Mouse (Mus musculus) forebrain, embryonic 10.5 days (tissue): ENCODE results near the gene Susd4. TPM values are rescaled to one million over a fixed set of nuclear protein-coding genes. Genes with fewer than 3 reads are reported as not detected.

Source experiments
- DNase-seq: peaks from one replicate; pipeline ENCODE4 v3.0.0-alpha.2; 2017; ENCODE audit warnings: low spot score; ENCODE audit errors: extremely low spot score
- H3K27ac ChIP-seq: fragments of 300-500 bp; sonication (generic); 2 replicates; pipeline ENCODE4 v1.5.1; 2016; ENCODE audit warnings: mild to moderate bottlenecking
- H3K27me3 ChIP-seq: fragments of 300-500 bp; sonication (generic); 2 replicates; pipeline ENCODE4 v1.6.1; 2016; ENCODE audit warnings: mild to moderate bottlenecking; ENCODE audit not compliant: poor library complexity, severe bottlenecking
- H3K36me3 ChIP-seq: fragments of 300-500 bp; sonication (generic); replicated peaks from 2 replicates; pipeline ENCODE4 v1.6.1; 2016; ENCODE audit warnings: mild to moderate bottlenecking, moderate library complexity
- H3K4me1 ChIP-seq: fragments of 300-500 bp; sonication (generic); 2 replicates; pipeline ENCODE4 v1.6.1; 2016
- H3K4me3 ChIP-seq: fragments of 300-500 bp; sonication (generic); 2 replicates; pipeline ENCODE4 v1.5.1; 2016; ENCODE audit warnings: mild to moderate bottlenecking, moderate library complexity
- H3K9me3 ChIP-seq: fragments of 300-500 bp; sonication (generic); 2 replicates; pipeline ENCODE4 v1.6.1; 2016; ENCODE audit warnings: mild to moderate bottlenecking, moderate library complexity
- WGBS: fragments of 180-500 bp; shearing (Covaris S2); methylation state at CpG from one replicate; pipeline ENCODE4 v1.1.7; 2016; 5-methylcytosine and 5-hydroxymethylcytosine counted together
- polyA plus RNA-seq: library from polyadenylated mRNA; unstranded; fragments of >200 nt; fragmentation: Nextera tagmentation; extraction: Ambion mirVana; gene quantifications from 2 replicates; pipeline ENCODE4 v1.2.1, GENCODE M21; 2016

The Susd4 gene
- polyA plus RNA-seq, 1 experiment from 2014 or later = 13.9 TPM

DNA sequence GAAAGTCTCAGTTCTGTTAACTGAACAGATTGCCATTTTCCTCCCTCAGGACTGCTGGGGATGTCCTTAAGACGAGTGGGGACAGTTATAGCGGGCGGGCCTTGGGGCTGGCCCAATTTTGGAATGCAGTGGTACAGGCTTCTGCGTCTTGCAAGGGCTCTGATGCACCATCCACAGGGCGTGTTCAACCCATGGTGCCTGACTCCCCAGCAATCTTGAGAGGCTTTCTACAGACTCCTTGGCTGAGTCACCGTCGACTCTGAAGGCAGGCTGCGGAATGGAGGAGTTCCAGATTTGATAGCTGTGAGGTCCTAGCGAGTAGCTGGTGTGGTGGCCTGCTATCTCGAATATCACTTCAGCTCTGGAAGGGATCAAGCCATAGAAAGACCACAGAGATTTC is 30.6 kb downstream of the Susd4 start:
- Histone ChIP-seq H3K27ac (no peak overlapping the region), H3K9me3 (peaks cover 8% of the 10 kb centered on the region), H3K27me3 (0 out of 2 replicates have a peak, but pooled peaks cover 3% of the 10 kb centered on the region), H3K4me1 (peaks cover 9% of the 10 kb centered on the region), H3K4me3 (no peak overlapping the region), H3K36me3 (no peaks in the 10 kb centered on the region)
- WGBS = 94% methylated on average over 10 of the region's 10 CpGs
- DNase-seq = no peak

DNA sequence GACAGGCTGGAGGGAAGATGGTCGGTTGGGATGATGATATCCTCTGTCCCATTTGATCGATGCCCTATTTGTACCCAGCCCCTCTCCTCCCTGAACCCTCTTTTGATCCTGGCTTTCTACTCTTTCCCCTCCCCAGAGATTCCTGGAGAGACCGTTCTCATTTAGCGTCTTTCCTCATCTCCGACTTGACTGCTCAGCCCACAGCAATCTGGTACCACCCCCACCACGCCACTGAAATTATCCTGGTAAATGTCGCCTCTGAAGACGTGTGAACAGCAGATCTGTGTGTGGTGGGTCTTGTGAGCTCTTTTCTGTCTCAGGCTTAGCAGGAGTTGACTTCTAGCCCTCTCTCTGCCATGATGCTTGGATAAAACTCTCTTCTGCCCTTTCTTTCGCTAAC is 31.0 kb downstream of the Susd4 start:
- Histone ChIP-seq H3K27ac (no peak overlapping the region), H3K27me3 (0 out of 2 replicates have a peak, but pooled peaks cover 3% of the 10 kb centered on the region)

GRCm38 (mm10) chr1:182797048-182797447 is 33.4 kb downstream of the Susd4 start:
- H3K27me3 ChIP-seq = 0 out of 2 replicates have a peak, but pooled peaks cover 3% of the 10 kb centered on the region
- WGBS = 87% methylated on average over 14 of the region's 14 CpGs
- peaks cover 8% of the 10 kb centered on the region for H3K9me3 ChIP-seq
- H3K4me1 ChIP-seq = peaks cover 8% of the 10 kb centered on the region
- no peak for DNase-seq
- H3K36me3 ChIP-seq = no peaks in the 10 kb centered on the region
- H3K27ac ChIP-seq = no peak overlapping the region
- no peak overlapping the region for H3K4me3 ChIP-seq

More for the DNA sequence above, 31.0 kb downstream of the Susd4 start:
- H3K9me3 ChIP-seq = peaks cover 8% of the 10 kb centered on the region
- no peak overlapping the region for H3K4me3 ChIP-seq
- WGBS = 94% methylated on average over 9 of the region's 9 CpGs
- H3K36me3 ChIP-seq = no peaks in the 10 kb centered on the region
- no peak for DNase-seq
- peaks cover 9% of the 10 kb centered on the region for H3K4me1 ChIP-seq

GRCm38 (mm10) chr1:182801590-182801989 is 37.9 kb downstream of the Susd4 start:
- Histone ChIP-seq H3K4me3 (no peak overlapping the region), H3K27me3 (no peaks in the 10 kb centered on the region), H3K27ac (no peak overlapping the region), H3K36me3 (no peaks in the 10 kb centered on the region), H3K4me1 (no peaks in the 10 kb centered on the region), H3K9me3 (no peaks in the 10 kb centered on the region)
- WGBS = 93% methylated on average over 2 of the region's 2 CpGs
- DNase-seq = no peak

DNA sequence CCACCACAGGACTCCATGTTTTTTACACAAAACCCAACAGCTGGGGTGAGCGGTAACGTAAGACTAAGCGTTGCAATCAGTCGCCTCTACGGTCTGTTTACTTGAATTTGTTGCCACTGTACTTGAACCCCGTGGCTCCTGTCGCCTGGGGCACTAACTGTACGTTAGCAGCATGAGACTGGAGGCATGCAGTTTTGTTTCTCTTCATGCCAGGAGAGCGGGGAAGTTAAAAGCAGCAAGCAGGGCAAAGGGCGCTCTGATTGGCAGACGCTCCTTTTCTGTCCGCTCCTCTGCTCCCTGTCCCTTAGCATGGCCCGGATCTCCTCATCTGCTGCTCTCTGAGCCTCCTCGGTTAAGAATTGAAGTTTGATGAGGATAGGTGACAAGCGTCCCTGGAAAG is 39.2 kb downstream of the Susd4 start:
- no peaks in the 10 kb centered on the region for H3K9me3 ChIP-seq
- H3K27ac ChIP-seq = no peak overlapping the region
- H3K27me3 ChIP-seq = no peaks in the 10 kb centered on the region
- H3K4me3 ChIP-seq = no peak overlapping the region
- DNase-seq = no peak
- H3K4me1 ChIP-seq = no peaks in the 10 kb centered on the region
- 90% methylated on average over 15 of the region's 15 CpGs for WGBS
- no peaks in the 10 kb centered on the region for H3K36me3 ChIP-seq

DNA sequence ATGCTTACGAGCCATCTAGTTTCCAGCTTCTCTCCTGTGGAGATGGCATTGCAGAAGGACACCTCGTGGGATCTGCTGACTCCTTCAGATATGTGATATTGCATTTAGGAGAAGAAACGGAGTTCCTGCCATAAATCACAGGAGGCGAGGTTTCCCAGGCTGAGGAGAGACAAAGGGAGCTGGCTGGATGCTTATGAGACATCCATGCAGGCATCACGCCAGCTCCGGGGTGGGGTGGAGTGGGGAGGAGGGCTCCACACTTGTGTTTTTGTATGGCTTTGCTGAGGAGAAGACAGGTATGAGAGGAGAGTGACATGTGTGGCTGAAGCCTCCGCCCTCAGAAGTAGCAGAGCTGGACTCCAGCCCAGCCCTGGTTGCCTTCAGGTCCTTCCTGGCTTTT is 50.3 kb downstream of the Susd4 start:
- WGBS = 91% methylated on average over 7 of the region's 7 CpGs
- Histone ChIP-seq H3K4me3 (no peak overlapping the region), H3K4me1 (peaks cover 18% of the 10 kb centered on the region), H3K9me3 (peaks cover 19% of the 10 kb centered on the region; the same call in 1 of the 2 replicates), H3K36me3 (no peaks in the 10 kb centered on the region), H3K27me3 (no peaks in the 10 kb centered on the region), H3K27ac (no peak overlapping the region)
- no peak for DNase-seq

DNA sequence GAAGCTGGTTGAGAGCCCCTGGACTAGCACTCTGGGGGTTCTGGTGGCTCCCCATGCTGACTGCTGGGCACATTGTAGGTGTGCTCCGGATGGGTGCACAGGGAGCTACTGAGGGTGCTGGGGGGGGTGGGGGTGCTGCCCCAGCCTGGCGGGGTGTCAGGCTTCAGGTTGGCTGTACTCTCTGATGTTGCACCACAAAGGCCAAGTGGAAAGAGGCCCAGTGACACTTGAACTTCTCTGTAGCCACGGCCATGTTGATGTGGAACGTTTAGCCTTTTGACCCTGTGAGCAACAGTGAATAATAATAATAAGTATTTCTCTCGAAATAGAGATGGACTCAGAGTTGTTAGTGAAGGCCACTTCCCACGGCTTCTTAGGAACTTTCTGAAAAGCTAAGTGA is 50.9 kb downstream of the Susd4 start:
- peaks cover 19% of the 10 kb centered on the region; the same call in 1 of the 2 replicates for H3K9me3 ChIP-seq
- peaks cover 20% of the 10 kb centered on the region for H3K4me1 ChIP-seq
- H3K4me3 ChIP-seq = no peak overlapping the region
- DNase-seq = no peak
- WGBS = 87% methylated on average over 6 of the region's 6 CpGs
- no peaks in the 10 kb centered on the region for H3K36me3 ChIP-seq
- no peak overlapping the region for H3K27ac ChIP-seq
- H3K27me3 ChIP-seq = no peaks in the 10 kb centered on the region

GRCm38 (mm10) chr1:182817106-182817505 is 53.4 kb downstream of the Susd4 start:
- Histone ChIP-seq H3K4me1 (peaks cover 24% of the 10 kb centered on the region), H3K9me3 (peaks cover 9% of the 10 kb centered on the region; the same call in 1 of the 2 replicates), H3K4me3 (no peak overlapping the region), H3K27me3 (no peaks in the 10 kb centered on the region), H3K27ac (no peak overlapping the region), H3K36me3 (no peaks in the 10 kb centered on the region)
- 57% methylated on average over 5 of the region's 5 CpGs for WGBS
- DNase-seq = no peak

DNA sequence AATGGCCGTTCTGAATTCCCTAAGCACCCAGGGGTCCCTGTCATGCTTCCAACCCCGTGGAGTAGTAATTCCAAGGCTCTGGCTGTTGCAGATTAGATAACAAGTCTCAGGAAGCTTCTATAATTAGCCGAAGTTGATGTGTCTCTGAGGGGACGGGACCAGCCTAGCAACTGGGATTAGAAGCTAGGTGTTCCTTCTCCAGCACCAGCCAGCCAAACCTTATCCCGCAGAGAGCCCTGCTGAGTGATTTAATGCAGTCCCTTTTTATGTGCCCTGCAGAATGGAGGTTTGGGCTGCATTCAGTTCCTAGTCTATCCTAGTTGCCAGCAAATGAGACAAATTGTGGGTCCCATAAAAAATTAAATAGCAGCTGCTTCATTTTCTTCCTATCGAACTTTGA is 54.0 kb downstream of the Susd4 start:
- no peak overlapping the region for H3K27ac ChIP-seq
- WGBS = 30% methylated on average over 6 of the region's 6 CpGs
- H3K36me3 ChIP-seq = no peaks in the 10 kb centered on the region

DNA sequence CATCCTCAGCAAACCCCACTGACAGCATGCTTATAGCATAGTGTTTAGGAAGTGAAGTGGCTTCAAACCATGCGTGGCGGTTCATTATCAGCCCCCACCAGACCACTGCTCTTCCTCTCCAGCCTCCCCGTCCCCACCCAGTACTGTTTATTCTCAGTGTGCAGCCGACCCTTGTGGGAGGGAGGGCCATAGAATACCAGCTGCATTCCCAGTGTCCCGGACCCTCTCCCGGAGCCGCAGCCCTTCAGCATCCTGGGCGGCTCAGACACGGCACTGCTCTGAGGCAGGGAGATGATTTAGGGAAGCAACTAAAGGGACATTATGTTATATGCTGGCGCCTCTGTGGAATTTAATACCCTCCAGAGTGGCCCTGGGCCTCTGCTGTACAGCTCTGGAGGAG is 55.3 kb downstream of the Susd4 start:
- 0 out of 2 replicates have a peak, but pooled peaks cover 2% of the 10 kb centered on the region for H3K9me3 ChIP-seq
- no peak overlapping the region for H3K4me3 ChIP-seq
- no peak for DNase-seq
- WGBS = 68% methylated on average over 10 of the region's 10 CpGs
- no peaks in the 10 kb centered on the region for H3K27me3 ChIP-seq
- peaks cover 24% of the 10 kb centered on the region for H3K4me1 ChIP-seq
- H3K36me3 ChIP-seq = no peaks in the 10 kb centered on the region
- no peak overlapping the region for H3K27ac ChIP-seq

More for the DNA sequence above, 54.0 kb downstream of the Susd4 start:
- Histone ChIP-seq H3K4me1 (peaks cover 24% of the 10 kb centered on the region), H3K4me3 (no peak overlapping the region), H3K9me3 (peaks cover 4% of the 10 kb centered on the region; the same call in 1 of the 2 replicates), H3K27me3 (no peaks in the 10 kb centered on the region)
- DNase-seq = no peak

GRCm38 (mm10) chr1:182822729-182823128 is 59.1 kb downstream of the Susd4 start:
- Histone ChIP-seq H3K27ac (no peak overlapping the region), H3K27me3 (no peaks in the 10 kb centered on the region), H3K9me3 (no peaks in the 10 kb centered on the region), H3K4me3 (no peak overlapping the region), H3K4me1 (peaks cover 16% of the 10 kb centered on the region), H3K36me3 (no peaks in the 10 kb centered on the region)
- WGBS = 91% methylated on average over 10 of the region's 10 CpGs
- no peak for DNase-seq

DNA sequence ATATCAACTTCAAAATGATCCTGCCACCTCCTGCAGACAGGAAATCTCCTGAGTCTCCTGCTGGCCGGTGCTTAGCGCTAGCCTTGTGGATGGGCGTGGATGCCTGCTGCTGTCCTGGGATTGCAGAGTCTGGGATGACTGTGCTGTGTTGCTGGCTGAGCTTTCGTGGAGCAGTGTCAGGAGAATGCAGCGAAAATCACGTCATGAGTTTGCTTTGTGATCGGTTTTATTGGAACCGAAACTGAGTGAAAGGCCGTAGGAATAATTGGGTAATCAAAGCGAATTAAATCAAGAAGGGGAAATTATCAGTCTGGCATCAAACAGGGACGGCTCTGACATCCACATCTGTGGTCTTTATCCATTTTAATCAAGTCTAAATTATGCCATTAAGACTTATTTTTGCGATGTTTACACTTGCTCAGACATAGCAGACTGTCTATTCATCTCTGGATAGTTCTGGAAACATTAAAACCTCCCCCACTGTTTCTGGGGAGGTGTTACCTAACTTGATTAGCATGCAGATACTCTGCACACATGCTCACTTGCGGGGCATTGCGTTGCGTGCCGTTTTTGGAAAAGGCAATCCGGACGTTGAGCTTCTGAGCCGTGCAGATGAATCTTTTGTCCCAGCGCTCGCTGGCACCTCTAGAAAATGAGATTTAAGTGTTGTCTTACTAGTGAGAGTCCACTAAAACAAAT is 60.2 kb downstream of the Susd4 start:
- Histone ChIP-seq H3K4me1 (peaks cover 10% of the 10 kb centered on the region), H3K36me3 (no peaks in the 10 kb centered on the region), H3K4me3 (no peak overlapping the region), H3K9me3 (no peaks in the 10 kb centered on the region), H3K27ac (no peak overlapping the region), H3K27me3 (no peaks in the 10 kb centered on the region)
- WGBS = 83% methylated on average over 21 of the region's 21 CpGs
- DNase-seq = no peak

DNA sequence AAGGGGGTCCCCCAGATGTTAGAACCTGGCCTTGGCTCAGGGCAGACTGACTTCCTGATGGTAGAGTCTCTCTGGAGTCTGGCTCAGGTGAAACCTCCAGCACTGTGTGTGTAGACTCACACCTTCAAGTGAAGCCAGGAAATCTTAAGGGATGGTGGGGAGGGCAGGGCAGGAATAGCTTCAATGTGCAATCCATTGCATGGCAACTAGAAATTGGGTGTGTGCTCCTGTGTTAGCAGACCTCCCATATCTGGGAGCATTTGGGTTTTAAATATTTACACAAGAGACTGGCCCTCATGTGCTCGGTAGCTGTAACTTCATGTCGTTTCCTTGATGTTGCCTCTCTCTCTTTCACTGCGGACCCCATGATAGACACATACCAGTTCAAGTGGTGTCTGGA is 62.9 kb downstream of the Susd4 start:
- no peak for DNase-seq
- Histone ChIP-seq H3K9me3 (no peaks in the 10 kb centered on the region), H3K27me3 (no peaks in the 10 kb centered on the region), H3K4me3 (no peak overlapping the region), H3K36me3 (no peaks in the 10 kb centered on the region), H3K27ac (no peak overlapping the region), H3K4me1 (0 out of 2 replicates have a peak, but pooled peaks cover 3% of the 10 kb centered on the region)
- WGBS = 92% methylated on average over 3 of the region's 3 CpGs
